Mouse (Mus musculus): ENCODE measurements around the gene Hmbs. TPM values are rescaled to one million over a fixed set of nuclear protein-coding genes. Genes with fewer than 3 reads are reported as not detected.
"Not testable (repeated sequence)": the region's sequence is repeated elsewhere in the genome, so short reads cannot be mapped to it uniquely, and the experiment has no call there.

Gene Hmbs
- total RNA-seq, 4 experiments from 2014 or later: 20.2 to 26.9 (median 25.3) TPM

- DNase-seq (ENCODE audit: low spot score in 2 of 2): peak in 1 of 2 experiments; percentile 50
These were observed 1.8 kb upstream of the Hmbs start for GRCm38 (mm10) chr9:44345570-44346433.

DNA sequence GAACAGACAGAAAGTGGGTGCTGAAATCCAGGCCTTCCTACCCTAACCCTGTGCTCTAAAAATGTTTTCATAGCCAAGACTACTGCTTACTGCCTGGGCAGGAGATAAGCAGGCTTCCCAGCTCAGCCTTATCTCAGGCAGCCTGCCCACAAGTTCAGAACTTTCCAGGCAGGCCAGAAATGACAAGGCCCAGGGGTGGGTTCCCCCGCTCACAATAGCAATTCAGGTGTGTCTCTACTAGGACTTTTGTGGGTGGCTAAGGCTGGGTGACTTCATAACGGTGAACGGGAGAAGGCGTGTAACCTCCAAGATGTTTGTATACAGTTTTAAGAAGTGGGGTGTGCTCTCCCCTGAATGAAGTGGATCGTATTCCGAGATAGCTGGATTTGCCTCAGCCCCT, 738 bp downstream of the Hmbs start:
- DNase-seq (ENCODE audit: low spot score in 2 of 2): no peak

- DNase-seq (ENCODE audit: low spot score in 2 of 2): no peak
These were observed 1.4 kb downstream of the Hmbs start for GRCm38 (mm10) chr9:44342605-44343004.

GRCm38 (mm10) chr9:44342173-44342572, 1.9 kb downstream of the Hmbs start:
- DNase-seq (ENCODE audit: low spot score in 2 of 2): no peak

DNA sequence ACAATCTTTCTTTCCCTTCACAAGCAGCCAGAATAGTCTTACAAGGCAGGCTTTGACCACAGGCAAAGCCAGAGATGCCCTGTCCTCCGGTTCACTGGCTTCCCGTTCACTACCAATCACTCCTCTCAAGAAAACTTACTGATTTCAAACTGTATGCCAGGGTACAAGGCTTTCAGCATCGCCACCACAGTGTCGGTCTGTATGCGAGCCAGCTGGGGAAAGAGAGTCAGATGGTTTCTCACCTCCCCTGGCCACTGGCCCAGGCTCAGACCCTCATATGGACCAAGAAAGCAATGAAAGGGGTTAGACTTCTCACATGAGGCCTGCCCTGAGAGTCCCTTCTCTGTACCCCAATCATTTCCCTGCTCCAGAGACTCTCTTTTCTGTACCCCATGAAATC, 2.5 kb downstream of the Hmbs start:
- no peak for DNase-seq (ENCODE audit: low spot score in 2 of 2)

- no peak for DNase-seq (ENCODE audit: low spot score in 2 of 2)
These were observed 5.5 kb downstream of the Hmbs start for GRCm38 (mm10) chr9:44338574-44338973.

GRCm38 (mm10) chr9:44337436-44338169, 6.4 kb downstream of the Hmbs start:
- DNase-seq (ENCODE audit: low spot score in 2 of 2): no peak

DNA sequence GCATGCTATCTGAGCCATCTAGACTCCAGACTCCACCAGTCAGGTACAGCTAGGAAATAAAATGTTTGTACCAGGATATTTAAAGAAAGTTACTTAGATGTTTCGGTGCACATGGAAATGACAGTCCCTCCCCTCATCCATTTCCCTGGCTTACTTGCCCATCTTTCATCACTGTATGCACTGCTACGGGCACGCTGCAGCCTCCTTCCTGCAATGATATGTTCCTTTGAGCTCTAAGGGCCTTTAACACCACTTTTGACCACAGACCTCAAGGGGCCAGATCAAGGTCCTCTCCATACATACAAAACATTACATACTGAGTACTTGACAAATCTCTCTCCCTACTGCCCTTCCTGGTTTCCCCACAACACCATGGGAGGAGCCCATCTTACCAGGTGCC, 7.1 kb downstream of the Hmbs start:
- no peak for DNase-seq (ENCODE audit: low spot score in 2 of 2)

DNA sequence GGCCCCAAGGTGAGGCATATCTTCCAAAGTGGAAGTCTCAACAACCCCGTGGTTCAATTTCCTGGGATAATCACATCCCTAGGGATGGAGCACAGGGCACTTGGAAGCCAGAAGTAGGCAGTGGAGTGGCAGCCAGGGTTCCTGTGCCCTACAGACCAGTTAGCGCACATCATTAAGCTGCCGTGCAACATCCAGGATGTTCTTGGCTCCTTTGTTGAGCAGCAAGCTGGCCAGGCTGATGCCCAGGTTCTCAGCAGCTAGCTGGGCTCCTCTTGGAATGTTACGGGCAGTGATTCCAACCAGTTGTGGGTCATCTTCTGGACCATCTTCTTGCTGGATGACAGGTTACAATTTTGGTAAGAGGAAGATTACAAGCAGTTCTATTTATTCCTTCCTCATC, 7.5 kb downstream of the Hmbs start:
- not testable (repeated sequence) for DNase-seq (ENCODE audit: low spot score in 2 of 2)

DNA sequence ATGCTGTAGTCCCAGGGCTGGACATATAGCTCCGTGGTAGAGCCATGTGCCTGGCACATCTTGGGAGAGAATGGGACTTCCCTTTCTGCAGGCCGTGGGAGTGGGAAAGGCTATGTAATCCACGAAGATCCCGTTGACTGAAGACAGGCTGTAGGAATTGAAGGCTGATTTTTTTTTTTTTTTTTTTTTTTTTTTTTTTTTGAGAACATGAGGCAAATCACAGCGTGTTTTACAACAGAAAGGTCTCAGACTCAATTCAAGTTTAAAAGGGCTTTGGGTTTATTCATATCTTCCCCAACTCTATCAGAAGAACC, 8.0 kb downstream of the Hmbs start:
- DNase-seq (ENCODE audit: low spot score in 2 of 2): no peak

GRCm38 (mm10) chr9:44335331-44336092, 8.5 kb downstream of the Hmbs start:
- DNase-seq (ENCODE audit: low spot score in 2 of 2): no peak

DNA sequence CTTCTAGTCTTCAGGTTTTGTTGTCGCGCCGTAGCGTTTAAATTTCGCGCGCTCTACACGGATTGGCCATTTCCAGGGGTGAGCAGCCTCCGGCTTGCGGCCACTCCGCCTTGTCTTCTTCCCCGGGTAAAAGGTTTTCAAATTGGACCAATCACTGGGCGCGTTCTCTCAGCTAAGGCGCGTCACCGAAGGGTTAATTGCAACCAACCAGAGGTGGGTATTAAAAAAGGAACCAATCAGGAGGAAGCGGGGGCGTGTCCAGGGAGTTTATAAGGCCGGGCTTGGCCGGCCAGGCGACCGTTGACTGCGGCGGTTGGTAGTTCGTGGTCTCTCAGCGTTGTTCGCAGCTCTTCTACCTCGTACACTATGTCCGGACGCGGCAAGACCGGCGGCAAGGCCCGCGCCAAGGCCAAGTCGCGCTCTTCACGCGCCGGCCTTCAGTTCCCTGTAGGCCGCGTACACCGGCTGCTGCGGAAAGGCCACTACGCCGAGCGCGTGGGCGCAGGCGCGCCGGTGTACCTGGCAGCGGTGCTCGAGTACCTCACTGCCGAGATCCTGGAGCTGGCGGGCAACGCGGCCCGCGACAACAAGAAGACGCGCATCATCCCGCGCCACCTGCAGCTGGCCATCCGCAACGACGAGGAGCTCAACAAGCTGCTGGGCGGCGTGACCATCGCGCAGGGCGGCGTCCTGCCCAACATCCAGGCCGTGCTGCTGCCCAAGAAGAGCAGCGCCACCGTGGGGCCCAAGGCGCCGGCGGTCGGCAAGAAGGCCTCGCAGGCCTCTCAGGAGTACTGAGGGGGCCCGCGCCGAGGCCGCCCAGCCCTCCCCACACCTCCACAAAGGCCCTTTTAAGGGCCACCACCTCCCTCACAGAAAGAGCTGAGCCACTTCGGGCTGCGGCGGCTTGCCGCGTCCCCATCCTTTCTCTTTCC, 9.4 kb downstream of the Hmbs start, which contains the start of gene H2afx:
TSS of gene H2afx (plus strand) at position 299 of the 935 bp plus-strand sequence.
- DNase-seq (ENCODE audit: low spot score in 2 of 2): peak; percentile 99 to 100

DNA sequence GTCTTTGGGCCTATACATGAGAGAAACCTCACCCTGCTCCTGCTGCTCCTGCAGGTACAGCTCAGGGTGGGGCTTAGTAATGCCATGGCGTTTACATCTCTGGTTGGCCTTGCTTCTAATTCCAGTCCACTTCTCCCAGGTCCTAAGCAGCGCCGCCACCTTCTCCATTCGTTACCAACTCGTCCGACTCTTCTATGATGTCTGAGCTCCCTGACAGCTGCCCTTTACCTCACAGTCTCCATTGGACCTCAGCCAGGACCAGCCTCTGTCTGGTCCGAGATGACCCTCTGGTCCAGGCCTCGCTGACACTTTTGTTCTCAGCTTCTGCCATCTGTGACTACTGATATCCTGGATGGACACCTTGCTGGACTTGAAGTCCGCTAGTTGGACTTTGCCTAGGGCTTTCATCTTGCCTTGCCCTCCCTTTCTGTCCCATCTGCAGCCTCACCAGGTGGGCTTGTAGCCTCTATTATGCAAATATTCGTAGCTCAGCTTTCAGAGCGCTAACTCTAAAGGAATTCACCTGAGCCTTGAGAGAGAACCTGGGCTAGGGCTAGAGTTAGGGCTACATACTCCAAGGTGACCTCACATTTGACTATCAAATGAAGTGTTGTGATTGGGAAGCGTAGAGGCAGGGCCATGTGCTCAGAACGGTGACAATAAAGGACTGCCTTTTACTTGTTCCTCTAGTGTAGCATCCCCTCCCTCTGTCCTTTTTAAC, 10.9 kb downstream of the Hmbs start:
- no peak for DNase-seq (ENCODE audit: low spot score in 2 of 2)

- no peak for DNase-seq (ENCODE audit: low spot score in 2 of 2)
These were observed 13.3 kb downstream of the Hmbs start for GRCm38 (mm10) chr9:44330736-44331135.

DNA sequence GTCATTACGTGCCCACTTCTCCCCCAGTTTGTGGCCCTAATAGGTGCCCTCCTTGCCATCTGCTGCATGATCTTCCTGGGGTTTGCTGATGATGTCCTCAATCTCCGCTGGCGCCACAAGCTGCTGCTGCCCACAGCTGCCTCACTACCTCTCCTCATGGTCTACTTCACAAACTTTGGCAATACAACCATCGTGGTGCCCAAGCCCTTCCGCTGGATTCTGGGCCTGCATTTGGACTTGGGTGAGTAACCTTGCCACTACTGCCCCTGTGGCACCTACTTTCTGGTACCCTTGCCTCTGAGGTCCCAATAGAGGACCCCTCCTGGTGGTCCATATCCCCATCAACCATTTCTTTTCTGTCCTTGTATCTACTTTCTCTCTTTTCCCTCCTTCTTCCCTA, 16.1 kb downstream of the Hmbs start:
- no peak for DNase-seq (ENCODE audit: low spot score in 2 of 2)

- no peak for DNase-seq (ENCODE audit: low spot score in 2 of 2)
These were observed 16.8 kb downstream of the Hmbs start for GRCm38 (mm10) chr9:44327064-44327711.

DNA sequence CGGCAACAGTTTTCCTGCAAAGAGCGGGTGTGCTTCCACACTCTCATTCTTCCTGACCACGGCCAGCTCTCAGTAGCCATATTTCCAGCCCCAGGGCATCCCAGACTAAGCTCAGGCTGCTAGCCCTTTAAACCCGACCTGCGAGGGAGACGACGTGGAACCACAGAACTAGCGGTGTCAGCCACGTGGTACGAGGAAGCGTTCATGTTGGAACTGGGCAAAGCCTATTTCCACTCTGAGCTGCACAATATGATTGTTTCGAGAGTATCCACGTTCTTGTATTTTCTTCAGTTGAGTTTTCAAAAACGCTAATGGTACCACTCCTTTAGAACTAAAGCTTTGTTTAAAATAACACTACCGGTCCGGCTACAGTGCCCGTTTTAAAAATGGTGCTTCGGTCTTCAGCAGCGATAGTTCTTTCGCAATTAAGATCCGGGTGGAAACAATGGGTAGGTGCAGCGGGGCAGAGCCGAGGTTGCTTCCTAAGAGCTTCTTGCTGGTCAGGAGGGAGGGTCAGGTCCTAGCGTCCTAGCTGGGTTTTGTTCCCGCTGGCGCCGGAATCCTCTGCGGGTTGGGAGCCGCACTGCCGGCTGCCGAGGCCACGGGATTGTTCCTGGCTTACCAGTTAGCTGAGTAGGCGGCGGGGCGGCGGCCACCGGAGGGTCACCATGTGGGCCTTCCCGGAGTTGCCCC, 17.5 kb downstream of the Hmbs start:
- DNase-seq (ENCODE audit: low spot score in 2 of 2): peak; percentile 85 to 88

- no peak for DNase-seq (ENCODE audit: low spot score in 2 of 2)
These were observed 18.2 kb downstream of the Hmbs start, which contains the start of gene Dpagt1 for GRCm38 (mm10) chr9:44325768-44326370. Gene Dpagt1, plus strand, starts transcription at chr9:44326019.
